16 mouse cellular contexts compared by ENCODE assay signal in the genomic region with DNA sequence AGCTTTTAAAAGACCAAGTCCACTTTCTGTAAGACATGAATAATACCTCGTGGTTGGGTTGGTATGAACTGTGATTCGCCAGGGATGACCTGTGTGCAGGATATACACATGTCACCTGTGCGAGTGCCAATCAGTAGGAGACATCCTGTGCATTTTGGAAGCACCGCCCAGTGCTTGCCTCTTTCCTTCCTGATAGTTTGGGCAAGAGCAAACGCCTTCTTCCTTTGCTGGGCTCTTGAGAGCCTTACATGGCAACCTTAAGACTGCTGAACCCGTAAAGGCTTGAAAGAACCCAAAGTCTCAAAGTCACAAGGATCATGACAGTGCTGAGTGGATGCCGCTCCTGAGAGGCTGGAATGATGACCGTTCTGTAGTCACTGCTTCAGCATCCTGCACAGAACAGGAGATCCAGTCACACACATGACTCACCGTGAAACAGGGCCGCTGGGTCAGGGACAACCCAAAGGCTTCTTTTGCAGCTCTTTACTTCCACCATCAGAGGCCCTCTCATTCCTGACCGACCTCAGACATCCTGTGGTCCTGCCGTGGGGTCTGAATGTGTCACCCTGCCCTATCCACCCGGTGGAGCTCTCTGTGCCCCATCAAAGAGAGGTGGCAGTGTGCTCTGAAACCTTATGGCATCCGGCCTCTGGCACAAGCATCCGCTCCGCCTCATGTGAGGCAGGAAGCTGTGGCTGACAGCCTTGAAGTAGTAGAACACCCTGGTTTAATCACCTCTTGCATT. TPM values are rescaled to one million over a fixed set of nuclear protein-coding genes. Genes with fewer than 3 reads are reported as not detected.
DNase-seq lines count a peak whose midpoint lies in the region; ATAC-seq and TF ChIP-seq lines count a peak whose summit lies in the region.
"Had no signal": no experiment of that assay in that cellular context is flagged by ENCODE, and none has a peak within 500 bp of the region (broad histone marks: within the 10 kb centered on the region; RNA-seq: fewer than 3 reads in every experiment).

No protein-coding gene starts in this region.

- DNase-seq in 3T3-L1 (ENCODE audit: low read depth, low spot score) (peak; percentile 36), adipocyte (ENCODE audit: low spot score) (no peak)
- DNase-seq in T-cell, adult 2 months (ENCODE audit: low spot score): peak; percentile 90
- peak; percentile 81 for DNase-seq in spleen, postnatal 36 days (ENCODE audit: low spot score in 2 of 2)
- no peak for DNase-seq in lung, adult 2 months
- DNase-seq in cerebellum, adult 18-20 months: no peak
- no peak for DNase-seq in midbrain, embryonic 14.5 days
- DNase-seq: cerebellum, adult 8-10 months; kidney, adult 11 months; left cerebral cortex, postnatal 4 days; lung, embryonic 14.5 days had no signal

- no peaks in the 10 kb centered on the region for H3K9me3 ChIP-seq in midbrain, embryonic 14.5 days (ENCODE audit: control insufficient read depth, low read length)
- H3K9me3 ChIP-seq: embryonic facial prominence, embryonic 12.5 days; forebrain, embryonic 15.5 days; hindbrain, embryonic 10.5 days; midbrain, embryonic 13.5 days had no signal

- no peak for TF ChIP-seq POLR2A in lung, adult 2 months (IDR thresholded peaks at IDR 0.05; ENCODE audit: borderline replicate concordance, extremely low read depth, low read depth, low read length)

- no peak for TF ChIP-seq CTCF in lung, adult 2 months (IDR thresholded peaks at IDR 0.05; ENCODE audit: insufficient read depth, low read length)

- H3K27ac ChIP-seq in midbrain, embryonic 14.5 days (replicated peaks; ENCODE audit: low read depth, low read length): no peak overlapping the region
- H3K27ac ChIP-seq: embryonic facial prominence, embryonic 12.5 days; forebrain, embryonic 15.5 days; hindbrain, embryonic 10.5 days; midbrain, embryonic 13.5 days had no signal

- no peak overlapping the region for H3K9ac ChIP-seq in midbrain, embryonic 14.5 days (replicated peaks; ENCODE audit: low read length)
- H3K9ac ChIP-seq: embryonic facial prominence, embryonic 12.5 days; forebrain, embryonic 15.5 days; lung, embryonic 14.5 days; midbrain, embryonic 13.5 days had no signal

- WGBS in lung, adult 2 months: 76% methylated on average over 16 of the region's 16 CpGs
- WGBS in midbrain, embryonic 14.5 days: 91% methylated on average over 16 of the region's 16 CpGs

- no peaks in the 10 kb centered on the region for H3K36me3 ChIP-seq in midbrain, embryonic 14.5 days (ENCODE audit: control insufficient read depth, insufficient read depth, low read length)
- H3K36me3 ChIP-seq: embryonic facial prominence, embryonic 12.5 days; forebrain, embryonic 15.5 days; hindbrain, embryonic 10.5 days; midbrain, embryonic 13.5 days had no signal

- ATAC-seq in inflammation-experienced regulatory T-cells, adult 6 months: peak; percentile 92
- ATAC-seq in midbrain, embryonic 14.5 days (ENCODE audit: low FRiP score, low TSS enrichment): no peak
- ATAC-seq: forebrain, embryonic 15.5 days; midbrain, embryonic 13.5 days had no signal

- no peak overlapping the region for H3K4me3 ChIP-seq in lung, adult 2 months (replicated peaks; ENCODE audit: extremely low read depth, low read depth, low read length)
- H3K4me3 ChIP-seq in midbrain, embryonic 14.5 days (replicated peaks; ENCODE audit: low read depth, low read length): no peak overlapping the region
- H3K4me3 ChIP-seq: embryonic facial prominence, embryonic 12.5 days; forebrain, embryonic 15.5 days; hindbrain, embryonic 10.5 days; midbrain, embryonic 13.5 days had no signal

- H3K27me3 ChIP-seq in midbrain, embryonic 14.5 days (ENCODE audit: control insufficient read depth, insufficient read depth, low read length): no peaks in the 10 kb centered on the region
- H3K27me3 ChIP-seq: embryonic facial prominence, embryonic 12.5 days; forebrain, embryonic 15.5 days; midbrain, embryonic 13.5 days had no signal

- H3K4me1 ChIP-seq in lung, adult 2 months (ENCODE audit: control insufficient read depth, insufficient read depth, low read length): no peaks in the 10 kb centered on the region
- no peaks in the 10 kb centered on the region for H3K4me1 ChIP-seq in midbrain, embryonic 14.5 days (ENCODE audit: control insufficient read depth, insufficient read depth, low read length)
- H3K4me1 ChIP-seq: embryonic facial prominence, embryonic 12.5 days; forebrain, embryonic 15.5 days; hindbrain, embryonic 10.5 days; midbrain, embryonic 13.5 days had no signal

- no peak overlapping the region for H3K4me2 ChIP-seq in midbrain, embryonic 14.5 days (ENCODE audit: low read length)
- H3K4me2 ChIP-seq: embryonic facial prominence, embryonic 12.5 days; forebrain, embryonic 15.5 days; lung, embryonic 14.5 days; midbrain, embryonic 13.5 days had no signal

RNA-seq across cellular contexts. Expression of gene Cyfip2, which starts 13.8 kb away (rescaled TPM):
- polyA plus RNA-seq in inflammation-experienced regulatory T-cells, adult 6 months (2017; shearing (Covaris generic)): 10 to 100 TPM; 64.0 to 82.6 (median 70.0) TPM
- 5.5 and 9.3 TPM in 2 replicates for polyA plus RNA-seq in lung, adult 2 months (2012; rRNA removed)
- 96.1 and 112 TPM in 2 replicates for polyA plus RNA-seq in midbrain, embryonic 14.5 days (2014; fragmentation: Nextera tagmentation; extraction: Ambion mirVana)

Comparison
In these comparisons a context has a peak if more than half of its experiments do, and no peak if none do; other contexts are left out.
1. DNase-seq: peak in 3T3-L1 (single experiment), T-cell, adult 2 months (single experiment) and spleen, postnatal 36 days (2 of 2); none in lung, adult 2 months (single experiment), cerebellum, adult 18-20 months (0 of 2), midbrain, embryonic 14.5 days (single experiment) and adipocyte (single experiment).